Mouse (Mus musculus) forebrain, embryonic 10.5 days (tissue): ENCODE measurements at regions not wholly inside any gene's neighbourhood (a gene's known extent, or its start where the extent isn't known, plus 50 kb on each side); places are given as distances from the start of the nearest gene placed in this dataset.
"Not testable (repeated sequence)": the region's sequence is repeated elsewhere in the genome, so short reads cannot be mapped to it uniquely, and the experiment has no call there.

Experiments
- DNase-seq: peaks from one replicate; pipeline ENCODE4 v3.0.0-alpha.2; 2017; ENCODE audit warnings: low spot score; ENCODE audit errors: extremely low spot score
- H3K27ac ChIP-seq: fragments of 300-500 bp; sonication (generic); 2 replicates; pipeline ENCODE4 v1.5.1; 2016; ENCODE audit warnings: mild to moderate bottlenecking
- H3K27me3 ChIP-seq: fragments of 300-500 bp; sonication (generic); 2 replicates; pipeline ENCODE4 v1.6.1; 2016; ENCODE audit warnings: mild to moderate bottlenecking; ENCODE audit not compliant: poor library complexity, severe bottlenecking
- H3K36me3 ChIP-seq: fragments of 300-500 bp; sonication (generic); replicated peaks from 2 replicates; pipeline ENCODE4 v1.6.1; 2016; ENCODE audit warnings: mild to moderate bottlenecking, moderate library complexity
- H3K4me1 ChIP-seq: fragments of 300-500 bp; sonication (generic); 2 replicates; pipeline ENCODE4 v1.6.1; 2016
- H3K4me3 ChIP-seq: fragments of 300-500 bp; sonication (generic); 2 replicates; pipeline ENCODE4 v1.5.1; 2016; ENCODE audit warnings: mild to moderate bottlenecking, moderate library complexity
- H3K9me3 ChIP-seq: fragments of 300-500 bp; sonication (generic); 2 replicates; pipeline ENCODE4 v1.6.1; 2016; ENCODE audit warnings: mild to moderate bottlenecking, moderate library complexity
- WGBS: fragments of 180-500 bp; shearing (Covaris S2); methylation state at CpG from one replicate; pipeline ENCODE4 v1.1.7; 2016; 5-methylcytosine and 5-hydroxymethylcytosine counted together

DNA sequence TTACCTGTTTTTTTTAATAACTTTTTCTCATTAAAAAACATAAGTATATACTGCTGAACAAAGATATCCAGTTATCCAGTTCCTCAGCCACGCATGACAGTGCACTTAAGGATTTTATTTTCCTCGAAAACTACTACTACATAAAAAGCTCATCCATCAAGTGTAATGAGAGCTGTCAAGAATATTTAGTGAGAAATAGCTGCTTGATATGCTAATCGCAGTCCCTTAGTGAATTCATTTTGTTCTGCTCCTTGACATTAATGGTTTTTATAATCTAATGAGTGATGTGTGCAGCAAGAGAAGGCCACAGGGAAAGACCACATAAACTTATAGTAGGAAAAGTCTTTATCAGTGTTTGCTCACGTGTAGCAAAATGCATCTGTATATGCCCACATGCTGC, 754.0 kb upstream of the Slc39a10 start:
- Histone ChIP-seq H3K27ac (no peak overlapping the region), H3K4me1 (no peaks in the 10 kb centered on the region), H3K27me3 (no peaks in the 10 kb centered on the region), H3K36me3 (no peaks in the 10 kb centered on the region), H3K9me3 (no peaks in the 10 kb centered on the region), H3K4me3 (no peak overlapping the region)
- no peak for DNase-seq
- 87% methylated on average over 4 of the region's 4 CpGs for WGBS

DNA sequence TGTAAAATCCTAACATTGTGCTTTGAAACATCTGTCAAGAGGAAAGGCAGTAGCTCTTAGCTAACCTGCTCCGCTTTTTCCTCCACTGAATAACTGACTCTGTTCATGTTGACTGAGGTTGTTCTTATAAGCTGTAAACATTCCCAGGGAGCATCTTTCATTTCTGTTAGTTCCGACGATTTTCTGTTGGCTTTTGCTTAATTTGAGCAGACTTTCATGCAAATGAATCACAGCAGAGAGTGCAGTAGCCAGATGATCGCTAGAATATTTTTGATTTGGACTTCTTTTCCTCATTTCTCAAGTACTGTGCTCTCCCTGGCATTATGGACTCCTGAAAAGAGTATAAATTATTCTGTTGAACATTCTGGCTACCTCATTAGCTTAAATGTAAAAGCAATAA, 713.9 kb upstream of the Slc39a10 start:
- no peaks in the 10 kb centered on the region for H3K9me3 ChIP-seq
- no peaks in the 10 kb centered on the region for H3K36me3 ChIP-seq
- H3K4me1 ChIP-seq = peaks cover 8% of the 10 kb centered on the region
- H3K27me3 ChIP-seq = no peaks in the 10 kb centered on the region
- no peak overlapping the region for H3K27ac ChIP-seq
- H3K4me3 ChIP-seq = no peak overlapping the region
- no peak for DNase-seq
- WGBS = 88% methylated on average over 4 of the region's 4 CpGs

DNA sequence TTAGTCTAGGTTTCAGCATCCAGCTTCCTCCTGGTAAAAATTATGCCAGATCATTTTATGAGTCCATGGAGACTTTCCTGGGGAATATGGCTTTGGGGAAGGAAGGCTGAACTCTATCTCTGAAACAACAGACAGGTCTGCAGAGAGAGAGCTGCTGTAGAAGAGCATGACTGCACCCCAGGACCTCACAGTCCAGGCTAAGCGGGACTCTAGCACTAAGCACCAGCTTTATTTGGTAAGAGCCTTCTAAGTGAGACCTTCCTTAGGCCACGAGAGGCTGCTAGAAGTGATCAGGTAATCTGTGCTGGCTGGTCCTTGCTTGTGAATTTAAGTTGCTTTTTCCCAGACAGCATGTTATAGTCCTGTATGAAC, 711.3 kb upstream of the Slc39a10 start:
- no peak overlapping the region for H3K27ac ChIP-seq
- no peak overlapping the region for H3K4me3 ChIP-seq
- 58% methylated on average over 2 of the region's 2 CpGs for WGBS
- H3K4me1 ChIP-seq = peaks cover 8% of the 10 kb centered on the region
- no peak for DNase-seq
- H3K27me3 ChIP-seq = no peaks in the 10 kb centered on the region
- H3K9me3 ChIP-seq = no peaks in the 10 kb centered on the region
- H3K36me3 ChIP-seq = no peaks in the 10 kb centered on the region

DNA sequence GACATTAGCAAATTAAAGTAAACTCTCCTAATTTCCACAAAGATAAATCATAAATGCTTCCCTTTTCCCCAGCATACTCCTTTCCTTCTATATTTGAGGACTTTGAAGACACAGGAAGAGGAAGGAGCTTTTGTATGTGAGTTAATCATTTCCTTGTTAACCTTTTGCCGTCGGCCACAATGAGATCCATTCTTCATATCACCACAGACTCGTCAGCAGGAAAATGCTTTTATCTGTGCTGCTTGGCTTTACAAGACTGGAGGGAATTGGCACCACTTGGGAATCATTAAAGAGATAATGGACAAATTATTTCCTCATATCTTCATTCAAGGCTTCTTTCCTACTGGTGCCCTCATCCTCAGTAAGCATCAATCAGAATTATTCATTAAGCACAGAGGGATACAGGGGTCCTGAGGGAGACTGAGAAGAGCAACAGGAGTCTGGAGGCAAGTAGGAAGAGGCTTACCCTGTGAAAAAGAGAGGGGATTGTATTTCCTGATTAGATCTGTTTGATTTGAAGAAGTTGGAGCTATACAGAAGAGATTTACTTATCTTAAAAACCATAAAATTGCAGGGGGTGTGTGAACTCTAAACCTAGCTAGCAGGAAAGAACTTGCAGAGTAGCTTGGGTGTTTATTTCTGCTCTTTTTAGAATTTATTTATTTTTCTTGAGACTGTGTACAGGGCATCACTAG, 710.8 kb upstream of the Slc39a10 start:
- Histone ChIP-seq H3K4me3 (no peak overlapping the region), H3K9me3 (no peaks in the 10 kb centered on the region), H3K27ac (no peak overlapping the region), H3K27me3 (no peaks in the 10 kb centered on the region), H3K36me3 (no peaks in the 10 kb centered on the region), H3K4me1 (peaks cover 8% of the 10 kb centered on the region)
- DNase-seq = no peak
- WGBS = 37% methylated on average over 3 of the region's 3 CpGs

DNA sequence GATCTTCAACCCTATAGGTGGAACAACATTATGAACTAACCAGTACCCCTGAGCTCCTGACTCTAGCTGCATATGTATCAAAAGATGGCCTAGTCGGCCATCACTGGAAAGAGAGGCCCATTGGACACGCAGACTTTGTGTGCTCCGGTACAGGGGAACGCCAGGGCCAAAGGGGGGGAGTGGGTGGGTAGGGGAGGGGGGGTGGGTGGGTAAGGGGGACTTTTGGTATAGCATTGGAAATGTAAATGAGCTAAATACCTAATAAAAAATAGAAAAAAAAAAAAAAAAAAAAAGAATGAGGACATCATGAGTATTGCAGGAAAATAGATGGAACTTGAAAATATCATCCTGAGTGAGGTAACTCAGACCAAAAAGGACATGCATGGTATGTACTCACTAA, 701.0 kb upstream of the Slc39a10 start:
- H3K36me3 ChIP-seq, H3K27ac ChIP-seq, H3K9me3 ChIP-seq, H3K27me3 ChIP-seq, H3K4me1 ChIP-seq, DNase-seq, H3K4me3 ChIP-seq: not testable (repeated sequence)
- 78% methylated on average over 3 of the region's 4 CpGs for WGBS

DNA sequence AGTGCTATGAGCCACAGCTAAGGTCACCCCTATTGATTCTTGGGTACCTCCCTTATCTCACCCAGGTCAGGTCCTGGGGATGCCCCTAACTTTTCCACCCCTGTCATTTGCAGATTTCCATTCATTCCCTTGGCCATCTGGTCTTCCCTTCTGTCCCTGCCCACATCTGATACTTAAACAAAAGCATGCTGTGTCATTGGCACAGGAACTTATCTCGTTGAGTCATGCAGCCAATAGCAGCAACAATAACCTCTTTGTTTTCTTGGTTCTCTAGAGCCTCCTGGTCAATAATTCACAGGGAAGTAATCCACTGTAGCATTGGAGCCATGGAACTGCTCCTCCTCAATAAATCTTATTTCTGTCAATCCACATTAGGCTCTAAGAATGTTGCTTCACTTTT, 653.0 kb upstream of the Slc39a10 start:
- H3K9me3 ChIP-seq = no peaks in the 10 kb centered on the region
- 44% methylated on average over 1 of the region's 1 CpGs for WGBS
- no peak overlapping the region for H3K4me3 ChIP-seq
- no peaks in the 10 kb centered on the region for H3K27me3 ChIP-seq
- H3K27ac ChIP-seq = no peak overlapping the region
- no peak for DNase-seq
- no peaks in the 10 kb centered on the region for H3K36me3 ChIP-seq
- H3K4me1 ChIP-seq = no peaks in the 10 kb centered on the region

DNA sequence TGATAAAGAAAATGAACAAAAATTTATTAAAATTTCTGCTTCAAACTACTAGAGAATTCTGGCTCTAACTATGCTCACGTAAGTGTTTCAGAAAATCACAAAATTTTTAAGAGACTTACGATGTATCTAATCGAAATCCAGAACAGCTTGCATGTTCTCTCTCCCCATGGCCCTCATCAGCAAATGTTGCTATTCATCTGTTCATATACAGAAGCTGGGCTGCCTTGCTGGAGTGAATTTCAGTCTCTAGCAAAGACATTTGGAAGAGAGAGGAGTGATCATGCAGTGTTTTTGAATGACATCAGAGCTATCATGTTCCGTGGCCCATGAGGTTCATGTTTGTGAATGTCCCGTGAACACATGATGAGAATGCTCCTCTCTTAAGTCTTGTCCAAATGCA, 618.8 kb upstream of the Slc39a10 start:
- 93% methylated on average over 5 of the region's 5 CpGs for WGBS
- DNase-seq = no peak
- Histone ChIP-seq H3K27me3 (no peaks in the 10 kb centered on the region), H3K9me3 (no peaks in the 10 kb centered on the region), H3K27ac (no peak overlapping the region), H3K4me1 (no peaks in the 10 kb centered on the region), H3K4me3 (no peak overlapping the region), H3K36me3 (no peaks in the 10 kb centered on the region)

DNA sequence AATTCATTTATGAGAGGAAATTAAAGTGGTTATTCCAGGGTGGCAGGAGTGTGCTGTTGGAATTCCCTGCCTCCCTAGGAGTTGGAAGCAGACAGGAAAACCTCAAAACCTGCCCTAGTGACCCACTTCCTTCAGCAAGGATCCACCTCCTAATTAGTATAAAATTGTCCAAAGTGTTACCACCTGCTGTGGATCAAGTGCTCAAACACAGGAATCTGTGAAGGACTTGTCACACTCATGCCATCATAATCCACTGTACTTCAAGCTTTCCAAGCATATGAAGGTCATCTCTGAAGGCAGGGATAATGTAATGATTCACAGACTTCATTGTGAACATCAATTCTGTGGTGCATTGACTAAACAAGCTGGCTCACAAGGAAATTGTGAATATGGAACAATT, 615.1 kb upstream of the Slc39a10 start:
- H3K27me3 ChIP-seq = no peaks in the 10 kb centered on the region
- no peak overlapping the region for H3K27ac ChIP-seq
- H3K36me3 ChIP-seq = no peaks in the 10 kb centered on the region
- no peak for DNase-seq
- H3K4me1 ChIP-seq = no peaks in the 10 kb centered on the region
- H3K9me3 ChIP-seq = no peaks in the 10 kb centered on the region
- H3K4me3 ChIP-seq = no peak overlapping the region

DNA sequence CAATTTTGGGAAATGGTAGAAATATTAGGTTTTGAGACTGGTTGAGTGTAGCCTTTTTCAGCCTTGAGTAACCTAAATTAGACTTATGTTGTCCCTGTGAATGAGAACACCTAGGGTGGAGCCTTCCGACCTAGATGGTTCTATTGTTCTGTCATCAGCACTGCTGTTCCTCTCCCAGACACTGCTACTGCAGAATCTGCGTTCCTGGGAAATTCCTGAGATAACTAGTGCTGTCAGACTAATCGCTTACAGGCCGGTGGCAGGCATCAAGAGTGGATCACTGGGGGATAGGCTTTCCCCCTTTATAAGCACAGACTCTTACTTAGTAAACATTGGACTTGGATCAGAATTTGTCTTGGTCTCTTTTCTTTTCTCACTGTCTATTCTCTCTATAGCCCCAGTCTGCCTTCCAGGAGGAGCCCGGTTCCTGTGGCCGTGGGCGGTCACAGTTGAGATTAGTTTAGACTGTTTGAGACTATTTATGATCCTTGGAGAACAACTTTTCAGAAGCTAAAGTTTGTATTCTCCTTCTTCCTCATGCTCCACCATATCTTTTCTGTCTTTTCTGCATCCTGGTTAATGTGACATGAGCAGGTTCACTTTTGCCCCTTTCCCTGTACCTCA, 596.0 kb upstream of the Slc39a10 start:
- H3K27me3 ChIP-seq = no peaks in the 10 kb centered on the region
- no peak overlapping the region for H3K4me3 ChIP-seq
- no peak for DNase-seq
- no peaks in the 10 kb centered on the region for H3K36me3 ChIP-seq
- H3K4me1 ChIP-seq = no peaks in the 10 kb centered on the region
- 72% methylated on average over 7 of the region's 7 CpGs for WGBS
- H3K9me3 ChIP-seq = no peaks in the 10 kb centered on the region
- no peak overlapping the region for H3K27ac ChIP-seq

DNA sequence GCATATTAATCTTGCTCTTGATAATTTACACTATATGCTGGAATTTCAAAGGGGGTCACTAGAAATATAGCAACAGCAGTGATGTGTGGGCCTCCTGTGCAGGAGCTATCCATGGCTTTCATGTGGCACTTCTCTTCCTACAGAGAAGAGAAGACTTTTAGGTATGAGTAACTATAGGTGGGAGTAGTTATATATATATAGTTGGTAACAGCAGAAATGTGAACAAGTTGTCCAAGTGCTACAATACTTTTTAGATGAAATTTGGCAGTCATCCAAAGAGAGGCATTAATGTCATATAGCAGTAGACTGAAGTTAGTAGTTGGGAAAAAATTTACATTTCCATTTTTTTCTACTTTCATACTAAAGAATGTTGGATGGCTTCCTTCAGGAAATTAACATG, 593.4 kb upstream of the Slc39a10 start:
- Histone ChIP-seq H3K36me3 (no peaks in the 10 kb centered on the region), H3K27me3 (no peaks in the 10 kb centered on the region), H3K4me1 (no peaks in the 10 kb centered on the region), H3K9me3 (no peaks in the 10 kb centered on the region), H3K27ac (no peak overlapping the region), H3K4me3 (no peak overlapping the region)
- no peak for DNase-seq

DNA sequence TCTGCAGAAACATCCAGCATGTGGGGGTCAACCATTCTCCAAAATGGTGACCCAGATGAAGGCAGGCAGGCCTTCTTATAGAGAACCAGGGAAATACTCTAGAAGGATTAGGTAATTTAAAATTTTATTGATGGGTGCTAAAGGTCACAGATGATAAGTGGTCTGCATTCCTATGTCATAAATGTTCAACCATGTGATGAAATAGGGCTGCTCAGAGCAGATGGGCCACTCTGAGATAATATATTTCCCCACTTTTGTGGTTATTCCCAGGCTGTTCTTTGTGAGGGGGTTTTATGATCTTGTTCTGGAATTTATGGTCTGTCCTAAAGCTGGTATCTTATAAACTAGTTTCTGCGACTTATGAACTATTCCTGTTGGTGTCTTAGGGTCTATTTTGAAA, 586.4 kb upstream of the Slc39a10 start:
- H3K4me1 ChIP-seq = no peaks in the 10 kb centered on the region
- H3K27me3 ChIP-seq = no peaks in the 10 kb centered on the region
- no peak overlapping the region for H3K4me3 ChIP-seq
- H3K27ac ChIP-seq = no peak overlapping the region
- no peaks in the 10 kb centered on the region for H3K36me3 ChIP-seq
- DNase-seq = no peak
- WGBS = 82% methylated on average over 1 of the region's 1 CpGs
- H3K9me3 ChIP-seq = no peaks in the 10 kb centered on the region

DNA sequence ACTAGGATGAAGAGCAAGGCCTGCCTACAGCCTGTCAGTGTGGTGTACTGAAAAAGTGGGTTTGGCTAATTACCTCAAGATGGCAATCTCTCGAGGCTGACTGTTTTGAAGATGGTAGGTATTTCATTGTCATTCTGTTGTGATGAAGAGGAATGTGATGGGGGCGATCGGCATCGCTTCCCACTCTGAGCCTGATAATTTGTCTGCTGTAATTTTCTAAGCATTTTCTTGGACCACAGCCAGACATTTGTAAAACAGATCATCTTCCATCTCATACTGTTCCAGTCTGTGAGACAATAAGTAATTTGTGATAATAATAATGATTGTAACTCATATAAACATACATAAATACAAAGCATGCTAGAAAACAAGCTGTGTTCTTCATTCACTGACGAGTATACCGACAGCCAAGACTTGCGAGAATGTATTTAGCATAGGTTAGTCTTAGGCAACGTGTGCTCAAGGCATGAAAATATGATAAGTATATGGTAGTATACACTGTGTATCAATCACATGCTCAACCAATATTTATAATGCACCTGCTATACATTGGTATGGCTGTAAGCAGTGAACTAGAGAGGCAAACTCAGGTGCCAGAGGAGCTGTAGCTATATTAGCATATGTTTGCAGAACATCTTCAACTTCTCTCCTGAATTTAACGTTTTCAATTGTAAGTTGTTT, 574.1 kb upstream of the Slc39a10 start:
- no peaks in the 10 kb centered on the region for H3K36me3 ChIP-seq
- no peaks in the 10 kb centered on the region for H3K27me3 ChIP-seq
- no peaks in the 10 kb centered on the region for H3K4me1 ChIP-seq
- no peak for DNase-seq
- 90% methylated on average over 9 of the region's 9 CpGs for WGBS
- no peak overlapping the region for H3K4me3 ChIP-seq
- no peaks in the 10 kb centered on the region for H3K9me3 ChIP-seq
- no peak overlapping the region for H3K27ac ChIP-seq

DNA sequence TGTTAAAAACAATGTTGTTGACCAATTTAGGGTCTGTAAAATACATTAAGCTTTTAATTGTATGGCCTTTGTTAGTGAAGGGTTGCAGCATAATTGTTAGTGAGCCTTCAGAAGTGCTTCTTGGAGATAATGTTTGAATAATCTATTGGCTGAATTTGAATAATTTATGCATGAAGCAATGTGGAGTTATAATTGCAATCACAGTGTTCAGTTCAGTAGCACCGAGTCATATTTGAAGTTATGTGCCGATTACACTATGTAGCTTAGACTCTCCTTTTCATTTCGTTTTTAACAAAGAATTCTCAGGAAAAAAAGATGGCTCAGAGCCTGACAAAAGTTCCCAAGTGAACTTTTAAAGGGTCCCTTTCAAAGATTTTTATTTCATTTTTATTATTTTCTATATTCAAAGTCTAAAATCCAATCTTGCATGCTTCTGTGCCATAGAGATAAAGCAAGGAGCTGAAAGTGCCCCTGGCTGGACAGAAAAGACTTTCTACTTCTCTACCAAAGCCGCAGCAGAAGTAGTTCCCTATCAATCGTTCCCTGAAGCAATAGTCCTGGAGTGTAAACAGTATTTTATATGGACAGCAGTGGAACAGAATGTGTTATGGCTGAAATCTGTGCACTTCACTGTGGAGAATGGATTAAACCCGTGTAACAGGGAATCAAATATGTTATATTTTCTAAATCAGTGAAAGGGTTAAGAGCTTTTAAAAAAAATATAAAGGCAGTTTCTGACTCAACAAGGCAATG, 556.3 kb upstream of the Slc39a10 start:
- 87% methylated on average over 6 of the region's 6 CpGs for WGBS
- H3K4me3 ChIP-seq = no peak overlapping the region
- no peaks in the 10 kb centered on the region for H3K36me3 ChIP-seq
- no peak overlapping the region for H3K27ac ChIP-seq
- H3K9me3 ChIP-seq = no peaks in the 10 kb centered on the region
- H3K27me3 ChIP-seq = no peaks in the 10 kb centered on the region
- no peaks in the 10 kb centered on the region for H3K4me1 ChIP-seq
- no peak for DNase-seq
